Comparison of ENCODE assay signal across 9 mouse cellular contexts in genomic region chr17:86755581-86756195, GRCm38 (mm10). TPM values are rescaled to one million over a fixed set of nuclear protein-coding genes. Genes with fewer than 3 reads are reported as not detected.
DNase-seq lines count a peak whose midpoint lies in the region; ATAC-seq and TF ChIP-seq lines count a peak whose summit lies in the region.
"Had no signal": no experiment of that assay in that cellular context is flagged by ENCODE, and none has a peak within 500 bp of the region (broad histone marks: within the 10 kb centered on the region; RNA-seq: fewer than 3 reads in every experiment).

No protein-coding gene starts in this region.

- intact Hi-C loops in left cerebral cortex, postnatal 10 days (cut with DNase I): loop anchor here (5.0 to 10.0 kb wide), 2 partner anchors 42 to 149 kb away; no protein-coding TSS in a partner anchor

- ATAC-seq in heart, embryonic 12.5 days (ENCODE audit: insufficient number of reproducible peaks, low FRiP score): no peak
- ATAC-seq in embryonic facial prominence, embryonic 12.5 days (ENCODE audit: insufficient number of reproducible peaks, insufficient read depth, low FRiP score, low TSS enrichment): no peak
- ATAC-seq in hindbrain, embryonic 16.5 days: no peak
- ATAC-seq in midbrain, postnatal 0 days (ENCODE audit: low FRiP score): no peak

- H3K27me3 ChIP-seq in heart, embryonic 12.5 days (replicated peaks): peaks cover 8% of the 10 kb centered on the region
- peaks cover 58% of the 10 kb centered on the region for H3K27me3 ChIP-seq in embryonic facial prominence, embryonic 12.5 days
- peaks cover 38% of the 10 kb centered on the region for H3K27me3 ChIP-seq in hindbrain, embryonic 16.5 days (replicated peaks; ENCODE audit: control insufficient read depth, insufficient read depth, low read length)
- H3K27me3 ChIP-seq in midbrain, postnatal 0 days (ENCODE audit: insufficient read depth, low read length): peaks cover 39% of the 10 kb centered on the region
- peaks cover 10% of the 10 kb centered on the region for H3K27me3 ChIP-seq in thymus, adult 2 months (ENCODE audit: control insufficient read depth, insufficient read depth, low read length)

- no peaks in the 10 kb centered on the region for H3K9me3 ChIP-seq in heart, embryonic 12.5 days (replicated peaks)
- H3K9me3 ChIP-seq in embryonic facial prominence, embryonic 12.5 days: no peaks in the 10 kb centered on the region
- H3K9me3 ChIP-seq in hindbrain, embryonic 16.5 days (ENCODE audit: control insufficient read depth, low read length): no peaks in the 10 kb centered on the region
- H3K9me3 ChIP-seq in midbrain, postnatal 0 days (ENCODE audit: low read length): no peaks in the 10 kb centered on the region

- 18% methylated on average over 11 of the region's 11 CpGs for WGBS in heart, embryonic 12.5 days
- 15% methylated on average over 11 of the region's 11 CpGs for WGBS in embryonic facial prominence, embryonic 12.5 days
- WGBS in hindbrain, embryonic 16.5 days: 22% methylated on average over 11 of the region's 11 CpGs
- 25% methylated on average over 11 of the region's 11 CpGs for WGBS in midbrain, postnatal 0 days
- WGBS in thymus, adult 2 months: 55% methylated on average over 11 of the region's 11 CpGs

- no peaks in the 10 kb centered on the region for H3K36me3 ChIP-seq in heart, embryonic 12.5 days
- no peaks in the 10 kb centered on the region for H3K36me3 ChIP-seq in embryonic facial prominence, embryonic 12.5 days
- H3K36me3 ChIP-seq in hindbrain, embryonic 16.5 days (ENCODE audit: control insufficient read depth, insufficient read depth, low read length): no peaks in the 10 kb centered on the region
- no peaks in the 10 kb centered on the region for H3K36me3 ChIP-seq in midbrain, postnatal 0 days (ENCODE audit: insufficient read depth, low read length)
- no peaks in the 10 kb centered on the region for H3K36me3 ChIP-seq in thymus, adult 2 months (ENCODE audit: control insufficient read depth, insufficient read depth, low read length)
- H3K36me3 ChIP-seq: G1E had no signal

- H3K4me3 ChIP-seq in heart, embryonic 12.5 days: peak overlapping the region; percentile 71
- peak overlapping the region; percentile 57; the same call in 1 of the 2 replicates for H3K4me3 ChIP-seq in embryonic facial prominence, embryonic 12.5 days
- H3K4me3 ChIP-seq in hindbrain, embryonic 16.5 days (ENCODE audit: low read length): peak overlapping the region; percentile 53
- H3K4me3 ChIP-seq in midbrain, postnatal 0 days (ENCODE audit: low read depth, low read length): peak overlapping the region; percentile 47
- H3K4me3 ChIP-seq in thymus, adult 2 months (ENCODE audit: control insufficient read depth, insufficient read depth, low read length): no peak overlapping the region

- no peak for DNase-seq in heart, postnatal 4 days
- no peak for DNase-seq in midbrain, postnatal 0 days (ENCODE audit: low spot score)
- DNase-seq in left cerebral cortex, postnatal 10 days (ENCODE audit: extremely low spot score in 1 of 2, low spot score in 2 of 2): no peak
- no peak for DNase-seq in thymus, adult 2 months
- DNase-seq in natural killer cell, adult 2 months (ENCODE audit: low spot score in 2 of 2): no peak

- H3K4me1 ChIP-seq in heart, embryonic 12.5 days (replicated peaks): peaks cover 35% of the 10 kb centered on the region
- H3K4me1 ChIP-seq in embryonic facial prominence, embryonic 12.5 days: peaks cover 15% of the 10 kb centered on the region
- H3K4me1 ChIP-seq in hindbrain, embryonic 16.5 days (ENCODE audit: control insufficient read depth, insufficient read depth, low read depth, low read length): peaks cover 23% of the 10 kb centered on the region
- H3K4me1 ChIP-seq in midbrain, postnatal 0 days (ENCODE audit: insufficient read depth, low read length): peaks cover 10% of the 10 kb centered on the region; the same call in 1 of the 2 replicates
- peaks cover 20% of the 10 kb centered on the region for H3K4me1 ChIP-seq in thymus, adult 2 months (replicated peaks; ENCODE audit: control insufficient read depth, insufficient read depth, low read length)

- H3K27ac ChIP-seq in heart, embryonic 12.5 days (ENCODE audit: poor library complexity, severe bottlenecking): no peak overlapping the region
- H3K27ac ChIP-seq in embryonic facial prominence, embryonic 12.5 days: no peak overlapping the region
- no peak overlapping the region for H3K27ac ChIP-seq in hindbrain, embryonic 16.5 days (ENCODE audit: low read depth, low read length)
- H3K27ac ChIP-seq in midbrain, postnatal 0 days (ENCODE audit: low read depth, low read length): no peak overlapping the region; the same call in 1 of the 2 replicates
- no peak overlapping the region for H3K27ac ChIP-seq in thymus, adult 2 months (ENCODE audit: control insufficient read depth, insufficient read depth, low read length)

- peak overlapping the region; percentile 98 for H3K4me2 ChIP-seq in heart, embryonic 12.5 days
- H3K4me2 ChIP-seq in embryonic facial prominence, embryonic 12.5 days (replicated peaks): peak overlapping the region; percentile 83
- H3K4me2 ChIP-seq in hindbrain, embryonic 16.5 days (ENCODE audit: low read length): peak overlapping the region; percentile 97
- H3K4me2 ChIP-seq in midbrain, postnatal 0 days (ENCODE audit: low read depth, low read length, poor library complexity, severe bottlenecking): peak overlapping the region; percentile 93

- TF ChIP-seq CTCF in midbrain, postnatal 0 days (IDR thresholded peaks at IDR 0.05): no peak
- no peak for TF ChIP-seq CTCF in thymus, adult 2 months (IDR thresholded peaks at IDR 0.05; ENCODE audit: borderline replicate concordance, control insufficient read depth, extremely low read depth, insufficient read depth, low read length, poor library complexity)

- TF ChIP-seq POLR2A in thymus, adult 2 months (IDR thresholded peaks at IDR 0.05; ENCODE audit: control insufficient read depth, extremely low read depth, insufficient read depth, low read length, poor library complexity): no peak

- peak overlapping the region; percentile 73 for H3K9ac ChIP-seq in heart, embryonic 12.5 days
- no peak overlapping the region for H3K9ac ChIP-seq in embryonic facial prominence, embryonic 12.5 days
- no peak overlapping the region for H3K9ac ChIP-seq in hindbrain, embryonic 16.5 days (ENCODE audit: low read depth, low read length)
- peak overlapping the region; percentile 33; the same call in 1 of the 2 replicates for H3K9ac ChIP-seq in midbrain, postnatal 0 days (replicated peaks; ENCODE audit: low read length, poor library complexity, severe bottlenecking)

RNA-seq across cellular contexts. Expression of gene Epas1, which starts 2.2 kb away (rescaled TPM):
- polyA plus RNA-seq in heart, embryonic 12.5 days (2016; fragmentation: Nextera tagmentation; extraction: Ambion mirVana): 7.2 and 9.6 TPM in 2 replicates
- total RNA-seq in heart, postnatal 4 days (2021): 100 to 1,000 TPM; 112 to 123 TPM
- 2.9 and 3.1 TPM in 2 replicates for polyA plus RNA-seq in embryonic facial prominence, embryonic 12.5 days (2016; fragmentation: Nextera tagmentation; extraction: Ambion mirVana)
- polyA plus RNA-seq in hindbrain, embryonic 16.5 days (2015; fragmentation: Nextera tagmentation; extraction: Ambion mirVana): 5.7 and 8.4 TPM in 2 replicates
- total RNA-seq in midbrain, postnatal 0 days (2014; rRNA removed): 17.5 and 21.5 TPM in 2 replicates
- 6.0 and 6.3 TPM in 2 replicates for polyA plus RNA-seq in midbrain, postnatal 0 days (2015; fragmentation: Nextera tagmentation; extraction: Ambion mirVana)
- 10 to 100 TPM; 76.6 to 77.3 TPM for total RNA-seq in left cerebral cortex, postnatal 10 days (2021)
- polyA plus RNA-seq in thymus, adult 2 months (2012; rRNA removed): 16.6 and 18.9 TPM in 2 replicates
- polyA plus RNA-seq: G1E had no signal

Comparison
In these comparisons a context has a peak if more than half of its experiments do, and no peak if none do; other contexts are left out.
1. H3K9ac ChIP-seq: peak in heart, embryonic 12.5 days (single experiment) and midbrain, postnatal 0 days (single experiment); none in embryonic facial prominence, embryonic 12.5 days (single experiment) and hindbrain, embryonic 16.5 days (single experiment).
2. Peak in every context shown above with its lines, with median percentiles within 50 percentile points of each other: H3K4me2 ChIP-seq.